Mouse (Mus musculus): Measurements from ENCODE around the gene Eif4e2.

- no peak for TF ChIP-seq CTCF (IDR thresholded peaks at IDR 0.05; ENCODE audit: control insufficient read depth, insufficient read depth, insufficient read length)
- no peak for TF ChIP-seq MYOD1 (IDR thresholded peaks at IDR 0.05; ENCODE audit: control insufficient read depth, insufficient read length, low read depth)
These were observed 16.9 kb downstream of the Eif4e2 start for GRCm38 (mm10) chr1:87230606-87231005.

Measured in C2C12 (cell line).